Mouse (Mus musculus): ENCODE measurements at regions not wholly inside any gene's neighbourhood (a gene's known extent, or its start where the extent isn't known, plus 50 kb on each side); places are given as distances from the start of the nearest gene placed in this dataset.

DNA sequence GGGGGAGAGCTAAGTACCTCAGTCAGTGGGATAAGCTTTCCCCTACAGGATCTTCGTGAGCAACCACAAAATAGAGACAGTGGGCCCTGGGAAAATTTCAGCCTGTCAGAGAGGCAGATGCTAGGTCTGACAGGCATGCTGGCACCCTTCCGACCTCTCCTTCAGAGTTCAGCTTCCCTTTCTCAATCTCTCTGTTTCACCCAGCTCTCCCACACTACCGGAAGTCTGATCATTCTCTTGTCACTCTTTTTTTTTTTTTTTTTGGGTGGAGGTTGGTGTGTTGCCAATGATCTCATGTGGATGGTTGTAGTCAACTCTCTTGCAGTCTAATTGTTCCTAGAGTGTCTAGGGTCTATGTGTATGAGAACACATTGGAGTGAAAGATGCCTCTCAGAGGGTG, 80.6 kb upstream of the Palmd start:
- DNase-seq = peak; percentile 11
- intact Hi-C loops (cut with DNase I) = no loop called here

DNA sequence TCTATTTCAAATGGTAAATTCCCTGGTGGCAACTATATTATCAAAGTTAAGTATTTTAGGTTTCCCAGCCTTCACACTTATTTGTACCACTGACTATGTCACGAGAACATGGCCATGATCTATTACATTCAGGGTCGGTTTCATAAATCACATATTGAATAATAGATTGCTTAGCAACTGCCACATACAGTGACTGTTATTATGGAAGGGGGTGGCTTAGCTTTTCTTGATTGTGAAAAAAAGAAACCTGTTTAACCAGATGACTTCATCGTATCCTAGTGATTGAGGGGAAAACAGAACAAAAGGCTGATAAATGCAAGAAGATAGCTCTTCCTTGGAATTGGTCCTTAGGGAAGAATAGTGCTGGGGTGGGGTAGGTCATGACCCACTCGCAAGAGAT, 76.0 kb upstream of the Palmd start:
- no peak for DNase-seq
- intact Hi-C loops (cut with DNase I) = no loop called here

DNA sequence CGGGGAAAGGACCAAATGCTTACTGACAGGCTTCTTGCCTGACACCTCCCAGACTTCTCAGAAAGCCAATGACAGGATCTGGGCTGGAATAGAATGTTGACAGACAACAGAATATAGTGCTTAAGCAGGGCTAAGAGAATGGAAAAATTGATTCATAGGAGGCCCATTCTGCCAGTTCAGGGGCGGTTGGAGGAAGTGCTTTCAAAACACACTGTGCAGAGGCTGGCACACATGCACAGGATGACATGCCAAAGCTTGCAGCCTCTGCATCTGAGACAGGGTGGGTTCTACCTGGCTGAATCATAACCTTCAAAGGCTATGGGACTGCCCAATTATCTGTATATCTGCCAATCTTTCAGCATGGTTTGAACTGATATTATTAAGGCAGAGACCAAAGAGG, 75.5 kb upstream of the Palmd start:
- intact Hi-C loops (cut with DNase I) = no loop called here
- no peak for DNase-seq

DNA sequence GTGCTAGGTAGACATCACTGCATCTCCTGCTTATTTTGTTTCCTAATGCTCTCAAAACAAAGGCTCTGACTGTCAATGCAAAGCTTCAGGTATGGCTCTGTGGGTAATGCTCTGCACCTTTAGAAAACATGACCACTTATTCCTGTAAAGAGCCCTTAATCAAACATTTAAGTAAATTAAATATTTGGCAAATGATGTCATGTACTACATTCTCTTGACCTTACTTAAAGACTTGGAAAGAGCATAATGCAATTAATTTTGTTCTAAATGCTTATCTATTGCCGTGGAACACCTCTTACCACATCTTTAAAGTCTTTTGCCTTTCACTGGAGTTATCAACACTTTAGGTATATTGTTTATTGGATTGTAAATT, 70.1 kb upstream of the Palmd start:
- DNase-seq = no peak
- intact Hi-C loops (cut with DNase I) = no loop called here

DNA sequence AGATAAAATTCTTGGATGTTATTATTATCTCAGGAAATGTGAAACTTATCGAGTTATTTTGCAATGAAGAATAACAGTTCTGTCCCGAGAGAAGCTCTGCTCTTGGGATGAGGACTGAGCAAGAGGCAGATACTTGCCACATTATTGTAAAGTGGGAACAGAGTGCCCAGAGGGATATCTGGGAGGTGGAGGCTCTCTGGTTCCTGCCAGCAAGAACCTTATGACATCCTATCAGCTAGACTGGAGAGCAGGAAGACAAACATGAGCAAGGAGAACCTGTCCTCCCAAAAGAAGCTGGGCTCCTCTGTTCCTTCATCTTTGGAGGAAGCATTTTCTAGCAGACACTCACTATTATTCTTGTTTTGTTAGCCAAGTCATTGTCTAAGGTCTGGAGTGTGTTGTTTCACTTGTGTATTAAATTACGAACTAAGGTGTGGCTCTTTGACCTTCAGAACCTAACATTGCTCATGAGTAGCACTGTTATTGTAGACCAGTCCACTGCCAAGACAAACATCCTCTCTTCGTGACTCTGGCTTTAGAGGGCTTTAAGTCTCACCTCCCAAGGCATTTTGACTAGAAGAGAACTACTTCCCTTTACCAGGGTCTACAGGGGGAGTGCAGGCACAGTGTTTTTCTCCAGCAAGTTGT, 69.6 kb upstream of the Palmd start:
- DNase-seq = no peak
- intact Hi-C loops (cut with DNase I) = no loop called here

All from left cerebral cortex, postnatal 4 days (tissue).